Mouse (Mus musculus): Measurements from ENCODE around the gene Synrg. TPM values are rescaled to one million over a fixed set of nuclear protein-coding genes. Genes with fewer than 3 reads are reported as not detected.

Gene Synrg
- 4.8 TPM for polyA plus RNA-seq (2012; fragmentation: generic; extraction: Trizol)
- long read RNA-seq, experiment 1, partial matches to known transcripts, result 1 of 1 reads
- long read RNA-seq, experiment 1, other reads (novel, unspliced or antisense), result 0 of 1 reads
- long read RNA-seq, experiment 2, partial matches to known transcripts, result 2 of 4 reads
- long read RNA-seq, experiment 2, other reads (novel, unspliced or antisense), result 2 of 4 reads

GRCm38 (mm10) chr11:83963991-83964921, at the start of gene Synrg:
Gene Synrg (plus strand): TSS chr11:83964428.
- TF ChIP-seq MAX (IDR thresholded peaks at IDR 0.05) (peak; percentile 72), USF1 (IDR thresholded peaks at IDR 0.05; ENCODE audit: low read depth) (peak; percentile 94), MYOD1 (IDR thresholded peaks at IDR 0.05; ENCODE audit: control insufficient read depth, insufficient read length, low read depth) (peak; percentile 23), CEBPB (IDR thresholded peaks at IDR 0.05; ENCODE audit: low read depth) (no peak), FOSL1 (IDR thresholded peaks at IDR 0.05; ENCODE audit: insufficient read depth, low read length, poor library complexity, severe bottlenecking) (no peak), MYOG (IDR thresholded peaks at IDR 0.05; ENCODE audit: control insufficient read depth, extremely low read depth, insufficient read length) (no peak)
- peak within 1 kb of the TSS; percentile 63 for H3ac ChIP-seq (ENCODE audit: control insufficient read depth, insufficient read length, low read depth)
- peak within 1 kb of the TSS; percentile 41 for H3K4me3 ChIP-seq (ENCODE audit: insufficient read depth, poor library complexity, severe bottlenecking)
- no peaks in the 10 kb centered on the region for H3K79me3 ChIP-seq (ENCODE audit: low read depth)
- peaks cover 46% of the 10 kb centered on the region for H3K36me3 ChIP-seq (ENCODE audit: control insufficient read depth, insufficient read depth)
- H3K27me3 ChIP-seq (ENCODE audit: control insufficient read depth, insufficient read depth, insufficient read length), result no peaks in the 10 kb centered on the region
- H3K79me2 ChIP-seq (ENCODE audit: control insufficient read depth, insufficient read depth), result no peaks in the 10 kb centered on the region

GRCm38 (mm10) chr11:83914501-83914900, 49.7 kb upstream of the Synrg start:
- peaks cover 37% of the 10 kb centered on the region for H3K27me3 ChIP-seq (ENCODE audit: control insufficient read depth, insufficient read depth, insufficient read length)
- H3K36me3 ChIP-seq (ENCODE audit: control insufficient read depth, insufficient read depth), result no peaks in the 10 kb centered on the region
- TF ChIP-seq MYOD1 (IDR thresholded peaks at IDR 0.05; ENCODE audit: control insufficient read depth, insufficient read length, low read depth) (no peak), MAX (IDR thresholded peaks at IDR 0.05) (no peak), CTCF (IDR thresholded peaks at IDR 0.05; ENCODE audit: control insufficient read depth, insufficient read depth, insufficient read length) (no peak), USF1 (IDR thresholded peaks at IDR 0.05; ENCODE audit: low read depth) (no peak), CEBPB (IDR thresholded peaks at IDR 0.05; ENCODE audit: low read depth) (no peak), FOSL1 (IDR thresholded peaks at IDR 0.05; ENCODE audit: insufficient read depth, low read length, poor library complexity, severe bottlenecking) (no peak), MYOG (IDR thresholded peaks at IDR 0.05; ENCODE audit: control insufficient read depth, extremely low read depth, insufficient read length) (no peak)
- H3ac ChIP-seq (ENCODE audit: control insufficient read depth, insufficient read length, low read depth), result no peak overlapping the region
- H3K79me2 ChIP-seq (ENCODE audit: control insufficient read depth, insufficient read depth), result no peaks in the 10 kb centered on the region
- H3K79me3 ChIP-seq (ENCODE audit: low read depth), result no peaks in the 10 kb centered on the region
- no peak overlapping the region for H3K4me3 ChIP-seq (ENCODE audit: insufficient read depth, poor library complexity, severe bottlenecking)

- no peaks in the 10 kb centered on the region for H3K79me2 ChIP-seq (ENCODE audit: control insufficient read depth, insufficient read depth)
- TF ChIP-seq USF1 (IDR thresholded peaks at IDR 0.05; ENCODE audit: low read depth) (no peak), CEBPB (IDR thresholded peaks at IDR 0.05; ENCODE audit: low read depth) (no peak), MAX (IDR thresholded peaks at IDR 0.05) (no peak), MYOD1 (IDR thresholded peaks at IDR 0.05; ENCODE audit: control insufficient read depth, insufficient read length, low read depth) (no peak), CTCF (IDR thresholded peaks at IDR 0.05; ENCODE audit: control insufficient read depth, insufficient read depth, insufficient read length) (no peak), MYOG (IDR thresholded peaks at IDR 0.05; ENCODE audit: control insufficient read depth, extremely low read depth, insufficient read length) (no peak), FOSL1 (IDR thresholded peaks at IDR 0.05; ENCODE audit: insufficient read depth, low read length, poor library complexity, severe bottlenecking) (no peak)
These were observed 41.6 kb upstream of the Synrg start for GRCm38 (mm10) chr11:83922600-83922999.

DNA sequence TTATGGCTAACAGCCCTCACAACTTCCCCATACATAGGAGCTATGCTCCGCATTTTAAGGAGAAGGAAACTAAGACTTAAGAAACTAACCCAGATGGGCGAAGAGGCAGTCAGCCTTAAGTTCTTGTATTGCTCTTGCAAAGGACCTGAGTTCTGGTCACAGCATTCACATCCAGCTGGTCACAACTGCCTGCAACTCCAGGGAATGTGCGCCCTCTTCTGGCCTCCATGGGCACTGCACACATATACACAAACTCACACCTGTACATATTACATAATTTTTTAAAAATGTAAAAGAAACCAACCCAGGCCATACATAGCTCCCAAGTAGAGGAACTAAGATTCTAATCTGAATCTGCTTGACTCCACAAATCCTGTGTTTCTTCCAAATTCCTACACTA, 37.1 kb upstream of the Synrg start:
- TF ChIP-seq MAX (IDR thresholded peaks at IDR 0.05), result no peak
- no peak for TF ChIP-seq MYOG (IDR thresholded peaks at IDR 0.05; ENCODE audit: control insufficient read depth, extremely low read depth, insufficient read length)
- no peak for TF ChIP-seq MYOD1 (IDR thresholded peaks at IDR 0.05; ENCODE audit: control insufficient read depth, insufficient read length, low read depth)
- TF ChIP-seq FOSL1 (IDR thresholded peaks at IDR 0.05; ENCODE audit: insufficient read depth, low read length, poor library complexity, severe bottlenecking), result no peak
- TF ChIP-seq CTCF (IDR thresholded peaks at IDR 0.05; ENCODE audit: control insufficient read depth, insufficient read depth, insufficient read length), result no peak
- no peak for TF ChIP-seq CEBPB (IDR thresholded peaks at IDR 0.05; ENCODE audit: low read depth)
- TF ChIP-seq USF1 (IDR thresholded peaks at IDR 0.05; ENCODE audit: low read depth), result no peak
- H3K27me3 ChIP-seq (ENCODE audit: control insufficient read depth, insufficient read depth, insufficient read length), result peaks cover 38% of the 10 kb centered on the region
- H3K4me3 ChIP-seq (ENCODE audit: insufficient read depth, poor library complexity, severe bottlenecking), result no peak overlapping the region
- no peaks in the 10 kb centered on the region for H3K79me3 ChIP-seq (ENCODE audit: low read depth)
- H3K36me3 ChIP-seq (ENCODE audit: control insufficient read depth, insufficient read depth), result no peaks in the 10 kb centered on the region
- H3K79me2 ChIP-seq (ENCODE audit: control insufficient read depth, insufficient read depth), result no peaks in the 10 kb centered on the region
- no peak overlapping the region for H3ac ChIP-seq (ENCODE audit: control insufficient read depth, insufficient read length, low read depth)

More at GRCm38 (mm10) chr11:83922600-83922999, 41.6 kb upstream of the Synrg start:
- Histone ChIP-seq H3ac (ENCODE audit: control insufficient read depth, insufficient read length, low read depth) (no peak overlapping the region), H3K79me3 (ENCODE audit: low read depth) (no peaks in the 10 kb centered on the region), H3K4me3 (ENCODE audit: insufficient read depth, poor library complexity, severe bottlenecking) (no peak overlapping the region), H3K36me3 (ENCODE audit: control insufficient read depth, insufficient read depth) (no peaks in the 10 kb centered on the region), H3K27me3 (ENCODE audit: control insufficient read depth, insufficient read depth, insufficient read length) (peaks cover 35% of the 10 kb centered on the region)

DNA sequence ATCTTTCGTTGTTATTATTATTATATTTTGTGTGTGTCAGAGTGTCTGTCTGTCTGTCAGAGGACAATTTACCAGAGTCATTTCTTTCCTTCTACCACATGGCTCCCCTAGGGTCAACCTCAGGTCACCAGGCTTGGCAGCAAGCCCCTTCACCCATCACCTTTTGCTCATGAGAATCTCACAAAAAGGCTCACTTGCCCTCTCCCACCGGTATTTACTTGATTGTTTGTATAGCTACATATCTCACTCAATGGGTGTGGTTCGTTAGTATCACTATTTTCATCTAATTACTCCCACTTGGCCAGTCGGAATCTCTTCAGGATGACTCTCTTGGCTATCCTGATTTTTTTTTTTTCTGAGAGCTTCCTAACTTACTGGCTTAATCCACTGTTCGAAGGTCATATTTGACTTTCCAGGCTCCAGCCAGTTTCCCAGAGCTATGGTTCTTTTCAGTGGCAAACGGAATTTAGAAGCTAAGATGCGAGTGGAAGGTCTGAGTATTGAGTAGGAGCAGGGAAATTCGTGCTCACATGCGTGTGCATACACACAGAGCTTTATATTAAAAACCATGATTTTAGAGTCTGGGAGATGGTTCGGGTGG, 31.6 kb upstream of the Synrg start:
- Histone ChIP-seq H3K79me3 (ENCODE audit: low read depth) (no peaks in the 10 kb centered on the region), H3K4me3 (ENCODE audit: insufficient read depth, poor library complexity, severe bottlenecking) (no peak overlapping the region), H3K27me3 (ENCODE audit: control insufficient read depth, insufficient read depth, insufficient read length) (peaks cover 19% of the 10 kb centered on the region), H3K79me2 (ENCODE audit: control insufficient read depth, insufficient read depth) (no peaks in the 10 kb centered on the region), H3ac (ENCODE audit: control insufficient read depth, insufficient read length, low read depth) (no peak overlapping the region), H3K36me3 (ENCODE audit: control insufficient read depth, insufficient read depth) (no peaks in the 10 kb centered on the region)
- no peak for TF ChIP-seq CEBPB (IDR thresholded peaks at IDR 0.05; ENCODE audit: low read depth)
- no peak for TF ChIP-seq FOSL1 (IDR thresholded peaks at IDR 0.05; ENCODE audit: insufficient read depth, low read length, poor library complexity, severe bottlenecking)
- TF ChIP-seq MYOD1 (IDR thresholded peaks at IDR 0.05; ENCODE audit: control insufficient read depth, insufficient read length, low read depth), result no peak
- no peak for TF ChIP-seq MYOG (IDR thresholded peaks at IDR 0.05; ENCODE audit: control insufficient read depth, extremely low read depth, insufficient read length)
- TF ChIP-seq USF1 (IDR thresholded peaks at IDR 0.05; ENCODE audit: low read depth), result no peak
- TF ChIP-seq MAX (IDR thresholded peaks at IDR 0.05), result no peak
- no peak for TF ChIP-seq CTCF (IDR thresholded peaks at IDR 0.05; ENCODE audit: control insufficient read depth, insufficient read depth, insufficient read length)
